Mouse (Mus musculus): ENCODE results near the gene Serpina9. TPM values are rescaled to one million over a fixed set of nuclear protein-coding genes. Genes with fewer than 3 reads are reported as not detected.

Gene Serpina9
- polyA plus RNA-seq, 1 experiment = not detected

Other genes starting within 250 kb of the Serpina9 start
- gene Serpina1d, start 240.2 kb downstream of the Serpina9 start, polyA plus RNA-seq (2012; rRNA removed) = not detected in 2 replicates
- 0.18 TPM in 1 of 2 replicates, not detected in the other for gene Serpina1b, start 183.4 kb downstream of the Serpina9 start, polyA plus RNA-seq (2012; rRNA removed)
- gene Serpina1a, start 150.2 kb downstream of the Serpina9 start, polyA plus RNA-seq (2012; rRNA removed) = 0.28 TPM in 1 of 2 replicates, not detected in the other
- 0.07 TPM in 1 of 2 replicates, not detected in the other for gene Serpina1c, start 108.9 kb downstream of the Serpina9 start, polyA plus RNA-seq (2012; rRNA removed)
- gene Serpina1e, start 54.8 kb downstream of the Serpina9 start, polyA plus RNA-seq (2012; rRNA removed) = 0.06 and 0.43 TPM in 2 replicates
- not detected in 2 replicates for gene Serpina11, start 23.8 kb downstream of the Serpina9 start, polyA plus RNA-seq (2012; rRNA removed)
- not detected in 2 replicates for gene Serpina12, start 30.7 kb upstream of the Serpina9 start, polyA plus RNA-seq (2012; rRNA removed)
- gene Serpina5, start 87.4 kb upstream of the Serpina9 start, polyA plus RNA-seq (2012; rRNA removed) = not detected in 2 replicates
- gene Serpina3a, start 99.0 kb upstream of the Serpina9 start, polyA plus RNA-seq (2012; rRNA removed) = not detected in 2 replicates
- gene Serpina3b, start 114.2 kb upstream of the Serpina9 start, polyA plus RNA-seq (2012; rRNA removed) = 0.84 and 1.7 TPM in 2 replicates
- gene Serpina3c, start 140.1 kb upstream of the Serpina9 start, polyA plus RNA-seq (2012; rRNA removed) = 4.5 and 5.4 TPM in 2 replicates
- gene Serpina3f, start 200.8 kb upstream of the Serpina9 start, polyA plus RNA-seq (2012; rRNA removed) = 0.43 and 1.2 TPM in 2 replicates
- 12.6 and 18.0 TPM in 2 replicates for gene Serpina3g, start 222.5 kb upstream of the Serpina9 start, polyA plus RNA-seq (2012; rRNA removed)
- gene Serpina3i, start 249.4 kb upstream of the Serpina9 start, polyA plus RNA-seq (2012; rRNA removed) = 0.36 and 0.38 TPM in 2 replicates

All from urinary bladder, adult 2 months (tissue).